Mouse (Mus musculus): ENCODE measurements at regions not wholly inside any gene's neighbourhood (a gene's known extent, or its start where the extent isn't known, plus 50 kb on each side); places are given as distances from the start of the nearest gene placed in this dataset.

GRCm38 (mm10) chr7:98768460-98768859 lies 65.6 kb downstream of the Thap12 start:
- DNase-seq (ENCODE audit: low read depth, low spot score) = no peak

GRCm38 (mm10) chr7:98769111-98769734 lies 65.7 kb upstream of the Wnt11 start:
- no peak for DNase-seq (ENCODE audit: low read depth, low spot score)

- no peak for DNase-seq (ENCODE audit: low read depth, low spot score)
Measured at GRCm38 (mm10) chr7:98770257-98770890, 64.5 kb upstream of the Wnt11 start.

GRCm38 (mm10) chr7:98771134-98771775 lies 63.7 kb upstream of the Wnt11 start:
- peak; percentile 65 for DNase-seq (ENCODE audit: low read depth, low spot score)

- no peak for DNase-seq (ENCODE audit: low read depth, low spot score)
Measured at GRCm38 (mm10) chr7:98774597-98774996, 60.3 kb upstream of the Wnt11 start.

- DNase-seq (ENCODE audit: low read depth, low spot score) = no peak
Measured at GRCm38 (mm10) chr7:98775031-98775430, 59.9 kb upstream of the Wnt11 start.

GRCm38 (mm10) chr7:98777304-98777849 lies 57.5 kb upstream of the Wnt11 start:
- DNase-seq (ENCODE audit: low read depth, low spot score) = no peak

GRCm38 (mm10) chr7:98778929-98779328 lies 56.0 kb upstream of the Wnt11 start:
- peak; percentile 48 for DNase-seq (ENCODE audit: low read depth, low spot score)

GRCm38 (mm10) chr7:98783521-98783920 lies 51.4 kb upstream of the Wnt11 start:
- DNase-seq (ENCODE audit: low read depth, low spot score) = no peak

- peak; percentile 28 for DNase-seq (ENCODE audit: low read depth, low spot score)
Measured at GRCm38 (mm10) chr7:98783954-98784353, 51.0 kb upstream of the Wnt11 start.

- no peak for DNase-seq (ENCODE audit: low read depth, low spot score)
Measured at GRCm38 (mm10) chr7:98784369-98784931, 50.5 kb upstream of the Wnt11 start.
